7 mouse cellular contexts compared by ENCODE assay signal in genomic region chr5:147429535-147430305, GRCm38 (mm10). TPM values are rescaled to one million over a fixed set of nuclear protein-coding genes. Genes with fewer than 3 reads are reported as not detected.
DNase-seq lines count a peak whose midpoint lies in the region; ATAC-seq lines count a peak whose summit lies in the region.

TSS of gene Pan3 (plus strand) at chr5:147430161.

- peak; percentile 97 for DNase-seq in adrenal gland, postnatal 10 days
- DNase-seq in embryonic facial prominence, embryonic 10.5 days (ENCODE audit: low spot score) = peak; percentile 95
- peak; percentile 95 for DNase-seq in kidney, adult 11 months
- peak; percentile 94 for DNase-seq in limb, embryonic 10.5 days (ENCODE audit: low spot score)
- peak; percentile 95 for DNase-seq in spleen, adult 12 weeks (ENCODE audit: low spot score)

- peaks cover 23% of the 10 kb centered on the region for H3K4me1 ChIP-seq in embryonic facial prominence, embryonic 10.5 days
- peaks cover 15% of the 10 kb centered on the region for H3K4me1 ChIP-seq in limb, embryonic 10.5 days
- peaks cover 32% of the 10 kb centered on the region for H3K4me1 ChIP-seq in midbrain, embryonic 13.5 days (replicated peaks)

- H3K9me3 ChIP-seq in embryonic facial prominence, embryonic 10.5 days = no peaks in the 10 kb centered on the region
- no peaks in the 10 kb centered on the region for H3K9me3 ChIP-seq in limb, embryonic 10.5 days (replicated peaks)
- no peaks in the 10 kb centered on the region for H3K9me3 ChIP-seq in midbrain, embryonic 13.5 days

- H3K27ac ChIP-seq in embryonic facial prominence, embryonic 10.5 days (replicated peaks) = peak within 1 kb of the TSS; percentile 98
- peak within 1 kb of the TSS; percentile 98 for H3K27ac ChIP-seq in limb, embryonic 10.5 days
- H3K27ac ChIP-seq in midbrain, embryonic 13.5 days = peak within 1 kb of the TSS; percentile 99

- peak within 1 kb of the TSS; percentile 96 for H3K9ac ChIP-seq in midbrain, embryonic 13.5 days (replicated peaks)

- WGBS in embryonic facial prominence, embryonic 10.5 days = under 1% methylated on average over 51 of the region's 51 CpGs
- WGBS in limb, embryonic 10.5 days = under 1% methylated on average over 50 of the region's 51 CpGs
- under 1% methylated on average over 38 of the region's 51 CpGs for WGBS in midbrain, embryonic 13.5 days

- peak; percentile 70 for ATAC-seq in granulocyte monocyte progenitor cell, adult 5-6 weeks (replicated peaks; ENCODE audit: poor library complexity, severe bottlenecking)
- ATAC-seq in midbrain, embryonic 13.5 days = peak; percentile 88

- H3K36me3 ChIP-seq in embryonic facial prominence, embryonic 10.5 days (replicated peaks) = peaks cover 12% of the 10 kb centered on the region; the same call in 1 of the 2 replicates
- H3K36me3 ChIP-seq in limb, embryonic 10.5 days = peaks cover 11% of the 10 kb centered on the region; the same call in 1 of the 2 replicates
- no peaks in the 10 kb centered on the region for H3K36me3 ChIP-seq in midbrain, embryonic 13.5 days

- H3K27me3 ChIP-seq in embryonic facial prominence, embryonic 10.5 days (replicated peaks; ENCODE audit: low read depth, poor library complexity, severe bottlenecking) = no peaks in the 10 kb centered on the region
- no peaks in the 10 kb centered on the region for H3K27me3 ChIP-seq in limb, embryonic 10.5 days (ENCODE audit: low read depth, poor library complexity, severe bottlenecking)
- H3K27me3 ChIP-seq in midbrain, embryonic 13.5 days = no peaks in the 10 kb centered on the region

- H3K4me2 ChIP-seq in midbrain, embryonic 13.5 days (replicated peaks) = peak within 1 kb of the TSS; percentile 72

- H3K4me3 ChIP-seq in embryonic facial prominence, embryonic 10.5 days = peak within 1 kb of the TSS; percentile 98
- peak within 1 kb of the TSS; percentile 99 for H3K4me3 ChIP-seq in limb, embryonic 10.5 days
- peak within 1 kb of the TSS; percentile 98 for H3K4me3 ChIP-seq in midbrain, embryonic 13.5 days (replicated peaks)

RNA-seq across cellular contexts. Expression of gene Pan3, which starts in this region (rescaled TPM):
- total RNA-seq in adrenal gland, postnatal 10 days (2021) = 100 to 1,000 TPM in 1 of 2 experiments, 10 to 100 TPM in 1; 90.5 to 106 TPM
- polyA plus RNA-seq in embryonic facial prominence, embryonic 10.5 days (2016; fragmentation: Nextera tagmentation; extraction: Ambion mirVana) = 59.7 and 60.9 TPM in 2 replicates
- 209 and 282 TPM in 2 replicates for total RNA-seq in granulocyte monocyte progenitor cell, adult 5-6 weeks (2014; fragmentation: Nextera tagmentation)
- 147 and 198 TPM in 2 replicates for total RNA-seq in granulocyte monocyte progenitor cell, adult 5-6 weeks (2017)
- 46.9 and 47.8 TPM in 2 replicates for polyA plus RNA-seq in limb, embryonic 10.5 days (2016; fragmentation: Nextera tagmentation; extraction: Ambion mirVana)
- 68.3 and 75.8 TPM in 2 replicates for polyA plus RNA-seq in midbrain, embryonic 13.5 days (2015; fragmentation: Nextera tagmentation; extraction: Ambion mirVana)

Comparison
In these comparisons a context has a peak if more than half of its experiments do, and no peak if none do; other contexts are left out.
1. Peak in every context shown above with its lines: DNase-seq, ATAC-seq, H3K4me3 ChIP-seq and H3K27ac ChIP-seq.